Mouse (Mus musculus): ENCODE measurements around the gene Klhl29. TPM values are rescaled to one million over a fixed set of nuclear protein-coding genes. Genes with fewer than 3 reads are reported as not detected.

Gene Klhl29
- polyA plus RNA-seq, 1 experiment from 2014 or later = 3.4 TPM

- WGBS = 54% methylated on average over 3 of the region's 3 CpGs
- no peaks in the 10 kb centered on the region for H3K9me3 ChIP-seq
- H3K36me3 ChIP-seq (replicated peaks) = no peaks in the 10 kb centered on the region
- H3K27ac ChIP-seq = no peak overlapping the region
- H3K4me2 ChIP-seq = no peak overlapping the region
- no peak overlapping the region for H3K9ac ChIP-seq
- no peak for ATAC-seq (ENCODE audit: low FRiP score)
- no peaks in the 10 kb centered on the region for H3K27me3 ChIP-seq
- no peaks in the 10 kb centered on the region for H3K4me1 ChIP-seq
- H3K4me3 ChIP-seq (replicated peaks) = no peak overlapping the region
Measured at GRCm38 (mm10) chr12:5067590-5067989, 307.9 kb downstream of the Klhl29 start.

GRCm38 (mm10) chr12:5048104-5048503, 327.4 kb downstream of the Klhl29 start:
- no peak for ATAC-seq (ENCODE audit: low FRiP score)
- no peak overlapping the region for H3K4me3 ChIP-seq (replicated peaks)
- 95% methylated on average over 4 of the region's 4 CpGs for WGBS
- H3K4me1 ChIP-seq = no peaks in the 10 kb centered on the region
- no peak overlapping the region for H3K27ac ChIP-seq
- no peaks in the 10 kb centered on the region for H3K27me3 ChIP-seq
- peaks cover 8% of the 10 kb centered on the region for H3K36me3 ChIP-seq (replicated peaks)
- no peak overlapping the region for H3K9ac ChIP-seq
- H3K9me3 ChIP-seq = peaks cover 22% of the 10 kb centered on the region
- no peak overlapping the region for H3K4me2 ChIP-seq

GRCm38 (mm10) chr12:5044141-5044540, 331.3 kb downstream of the Klhl29 start:
- 90% methylated on average over 15 of the region's 15 CpGs for WGBS
- H3K4me2 ChIP-seq = no peak overlapping the region
- no peaks in the 10 kb centered on the region for H3K9me3 ChIP-seq
- H3K4me1 ChIP-seq = no peaks in the 10 kb centered on the region
- H3K27me3 ChIP-seq = no peaks in the 10 kb centered on the region
- H3K36me3 ChIP-seq (replicated peaks) = peaks cover 21% of the 10 kb centered on the region
- H3K9ac ChIP-seq = no peak overlapping the region
- ATAC-seq (ENCODE audit: low FRiP score) = no peak
- no peak overlapping the region for H3K4me3 ChIP-seq (replicated peaks)
- H3K27ac ChIP-seq = no peak overlapping the region

- H3K4me1 ChIP-seq = no peaks in the 10 kb centered on the region
- H3K27ac ChIP-seq = no peak overlapping the region
- WGBS = 97% methylated on average over 2 of the region's 2 CpGs
- H3K9ac ChIP-seq = no peak overlapping the region
- no peaks in the 10 kb centered on the region for H3K27me3 ChIP-seq
- H3K36me3 ChIP-seq (replicated peaks) = peaks cover 49% of the 10 kb centered on the region
- no peak overlapping the region for H3K4me2 ChIP-seq
- ATAC-seq (ENCODE audit: low FRiP score) = no peak
- H3K4me3 ChIP-seq (replicated peaks) = no peak overlapping the region
- H3K9me3 ChIP-seq = no peaks in the 10 kb centered on the region
Measured at GRCm38 (mm10) chr12:5038008-5038407, 337.5 kb downstream of the Klhl29 start.

- Histone ChIP-seq H3K27me3 (no peaks in the 10 kb centered on the region), H3K9ac (no peak overlapping the region), H3K4me3 (replicated peaks) (no peak overlapping the region), H3K9me3 (no peaks in the 10 kb centered on the region), H3K4me1 (no peaks in the 10 kb centered on the region), H3K36me3 (replicated peaks) (peaks cover 49% of the 10 kb centered on the region), H3K4me2 (no peak overlapping the region), H3K27ac (no peak overlapping the region)
- no peak for ATAC-seq (ENCODE audit: low FRiP score)
- WGBS = 89% methylated on average over 5 of the region's 5 CpGs
Measured at GRCm38 (mm10) chr12:5029035-5029434, 346.4 kb downstream of the Klhl29 start.

All from forebrain, embryonic 12.5 days (tissue).